Mouse (Mus musculus): ENCODE results near the gene Ptprb.

Ptprb gene

DNA sequence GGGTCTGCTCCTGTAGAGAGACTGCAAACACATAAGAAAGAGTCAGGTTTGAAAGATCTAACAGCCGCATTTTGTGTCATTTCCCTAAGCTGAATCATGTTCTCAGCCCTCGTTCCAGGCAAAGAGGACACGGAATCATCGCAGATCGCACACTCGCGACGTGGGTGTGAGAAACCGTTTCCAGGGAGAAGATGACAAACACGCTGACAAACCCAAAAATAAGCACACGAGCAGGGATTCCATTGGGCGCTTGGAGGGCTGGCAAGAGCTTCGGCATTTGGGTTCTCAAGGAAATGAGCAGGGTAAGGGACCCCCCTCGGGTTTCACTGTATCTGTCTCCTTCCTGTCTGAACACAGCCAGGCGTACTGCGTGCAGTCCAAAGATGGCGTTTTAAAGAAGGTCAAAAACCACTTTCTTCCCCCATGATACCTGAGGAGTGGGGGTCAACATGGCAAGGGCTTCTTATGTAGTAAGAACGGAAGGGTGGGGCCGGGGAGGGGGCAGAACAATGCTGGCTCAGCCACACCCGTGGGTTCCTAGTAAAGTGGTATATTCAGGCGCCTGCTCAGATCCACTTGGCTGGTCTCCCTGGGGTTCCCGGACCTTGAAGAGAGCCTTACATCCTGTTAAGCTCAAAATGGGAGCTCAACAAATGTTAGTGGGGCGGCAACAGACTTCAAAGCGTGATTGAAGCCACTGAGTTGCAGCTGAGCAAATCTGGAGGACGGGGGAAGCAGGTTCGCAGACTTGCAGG lies 152.9 kb downstream of the Ptprb start:
- DNase-seq: no peak

GRCm38 (mm10) chr10:116432421-116432820 lies 157.1 kb downstream of the Ptprb start:
- peak; percentile 29 to 43 for DNase-seq

DNA sequence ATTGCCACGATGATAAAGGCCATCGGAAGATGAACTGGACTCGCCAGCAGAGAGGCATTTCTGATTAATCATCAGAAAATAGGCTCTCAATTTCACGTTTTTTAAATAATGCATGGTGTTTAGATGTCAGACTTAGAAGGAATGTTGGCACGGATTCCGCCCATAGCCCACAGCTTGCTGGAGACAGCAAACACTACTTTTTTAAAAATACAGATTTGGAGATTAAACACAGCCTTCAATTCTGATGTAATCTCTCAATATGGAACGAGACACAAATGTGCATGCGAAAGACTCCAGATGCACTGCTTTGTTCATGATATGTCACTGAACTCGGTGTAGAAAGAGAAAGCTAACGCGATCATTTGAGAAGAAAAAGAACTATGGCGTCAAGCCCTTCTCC lies 160.1 kb downstream of the Ptprb start:
- DNase-seq: no peak
